Mouse (Mus musculus): Measurements from ENCODE around the gene Nudt3.

GRCm38 (mm10) chr17:27642491-27643062 lies 19.3 kb upstream of the Nudt3 start:
- no peak for TF ChIP-seq EP300 (IDR thresholded peaks at IDR 0.05)
- no peak for TF ChIP-seq CTCF (IDR thresholded peaks at IDR 0.05)
